Mouse (Mus musculus) T-helper 2 cell (primary cell): Measurements from ENCODE around the gene Ncf2.
"Not testable (repeated sequence)": the region's sequence is repeated elsewhere in the genome, so short reads cannot be mapped to it uniquely, and the experiment has no call there.

Experiments
- in situ Hi-C: fragments of 300-600 bp; cut with MboI, MseI; formaldehyde crosslinking; loops from one replicate; pipeline ENCODE4 v1.15.1; 2025; ENCODE audit warnings: high pct_unique_total_duplicates

Gene Ncf2

DNA sequence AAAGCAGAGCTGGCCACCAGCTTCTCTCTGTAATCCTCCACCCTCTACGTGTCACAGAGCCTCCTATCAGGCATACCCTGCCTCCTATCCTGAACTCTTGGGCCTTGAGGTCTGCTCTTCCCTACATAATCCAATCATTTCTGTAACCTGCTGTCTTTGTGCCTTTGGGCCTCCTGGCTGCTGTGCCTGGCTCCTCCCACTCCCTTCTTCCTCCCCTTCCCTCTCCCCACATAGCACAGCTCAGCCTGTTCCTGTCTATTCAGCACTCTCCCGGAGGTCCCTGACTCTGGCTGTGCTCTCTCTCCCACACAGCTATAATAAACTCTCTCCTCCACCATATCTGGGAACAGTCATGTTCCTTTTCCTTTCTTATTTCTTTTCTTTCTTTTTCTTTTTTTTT, at the start of gene Ncf2:
Ncf2 (plus strand) TSS at position 298 of the 400 bp plus-strand sequence.
- in situ Hi-C loops, result loop anchor here (25.0 kb wide), 1 partner anchor 262 kb away; no protein-coding TSS in a partner anchor

DNA sequence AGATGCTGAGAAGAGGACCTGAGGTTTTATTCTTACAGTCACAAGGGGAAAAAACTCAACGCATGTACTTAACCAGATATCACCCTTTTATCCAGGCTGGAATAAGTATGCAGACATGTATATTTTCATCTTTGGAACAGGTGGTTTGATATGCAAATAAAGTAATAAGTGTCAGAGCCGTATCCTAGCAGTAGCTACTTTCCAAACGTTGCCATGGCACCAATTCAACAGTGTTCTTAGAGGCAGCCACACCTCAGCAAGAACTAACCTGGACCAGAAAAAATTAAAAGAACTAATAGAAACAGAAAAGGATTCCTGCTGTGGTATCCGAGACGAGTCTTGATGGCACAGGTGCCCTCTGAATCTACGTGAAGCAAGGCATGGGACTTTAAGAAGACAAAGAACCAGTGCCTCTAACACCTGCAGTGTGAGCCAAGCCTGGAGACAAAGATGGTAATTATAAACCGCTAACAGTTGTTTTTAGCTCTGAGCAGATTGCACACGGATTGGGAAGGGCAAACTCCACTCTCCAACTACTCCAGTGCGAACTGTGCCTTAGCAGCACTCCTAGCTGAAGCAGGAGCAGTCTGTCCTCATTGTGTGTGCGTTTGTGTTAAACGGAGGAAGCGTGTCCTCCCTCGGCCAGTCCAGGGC, 49.6 kb upstream of the Ncf2 start, which contains the start of gene Apobec4:
Apobec4 (plus strand) TSS at position 240 of the 654 bp plus-strand sequence.
- in situ Hi-C loops, result no loop called here

DNA sequence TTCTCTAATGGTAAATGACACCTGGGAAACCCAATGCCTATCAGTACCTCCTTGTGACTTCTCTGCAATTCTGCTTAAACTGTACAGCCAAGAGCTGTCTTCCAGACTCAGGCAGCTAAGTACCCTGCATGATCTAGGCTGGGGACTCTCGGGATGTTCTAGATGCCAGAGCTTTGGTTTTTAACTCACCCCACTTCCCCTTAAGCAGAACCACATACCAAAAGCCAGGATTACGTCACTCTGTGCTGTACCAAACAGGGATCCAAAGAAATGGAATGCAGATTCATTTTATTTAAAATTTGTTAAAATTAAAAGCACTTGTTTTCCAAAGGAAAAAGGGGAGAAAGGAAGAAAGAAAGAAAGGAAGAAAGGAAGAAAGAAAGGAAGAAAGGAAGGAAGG, 38.2 kb upstream of the Ncf2 start:
- in situ Hi-C loops, result no loop called here

DNA sequence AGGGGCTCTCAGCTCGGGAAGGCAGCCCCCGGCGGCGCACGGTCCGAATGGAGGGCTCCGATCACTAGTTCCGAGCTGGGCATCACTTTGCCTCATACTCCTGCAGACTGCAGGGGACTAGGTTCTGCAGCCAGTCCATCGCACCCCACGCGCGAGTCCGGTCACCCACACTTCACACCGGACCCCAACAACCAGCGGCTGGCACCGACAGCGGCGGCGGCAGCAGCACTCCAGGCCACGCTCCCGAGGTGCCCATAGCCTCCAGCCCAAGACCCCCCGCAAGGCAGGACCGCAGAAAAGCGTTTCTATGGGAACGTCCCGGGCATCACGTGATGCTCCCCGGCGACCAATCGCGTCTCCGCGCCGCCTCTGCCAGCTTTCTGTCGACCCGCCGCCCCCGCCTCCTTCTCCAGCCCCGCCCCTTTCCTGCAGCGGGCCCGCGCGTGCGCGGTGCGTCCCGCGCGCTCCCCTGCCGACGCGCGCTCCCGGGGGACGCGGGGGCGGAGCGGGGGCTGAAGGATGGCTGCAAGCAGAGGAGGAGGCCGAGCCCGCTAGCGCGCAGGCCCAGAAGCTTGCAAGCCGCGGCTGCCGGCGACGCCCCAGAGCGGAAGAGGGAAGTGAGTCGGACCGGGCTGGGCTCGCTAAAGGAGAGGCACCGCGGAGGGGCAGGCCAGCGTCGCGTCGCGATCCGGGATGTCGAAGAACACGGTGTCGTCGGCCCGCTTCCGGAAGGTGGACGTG, 33.8 kb upstream of the Ncf2 start, which contains the start of the genes Rgl1 and Arpc5:
Rgl1 (minus strand) TSS at position 320 of the 741 bp plus-strand sequence.
Arpc5 (plus strand) TSS at position 511 of the 741 bp plus-strand sequence.
- in situ Hi-C loops, result loop anchor here (5.0 kb wide), 1 partner anchor 131 kb away; no protein-coding TSS in a partner anchor

DNA sequence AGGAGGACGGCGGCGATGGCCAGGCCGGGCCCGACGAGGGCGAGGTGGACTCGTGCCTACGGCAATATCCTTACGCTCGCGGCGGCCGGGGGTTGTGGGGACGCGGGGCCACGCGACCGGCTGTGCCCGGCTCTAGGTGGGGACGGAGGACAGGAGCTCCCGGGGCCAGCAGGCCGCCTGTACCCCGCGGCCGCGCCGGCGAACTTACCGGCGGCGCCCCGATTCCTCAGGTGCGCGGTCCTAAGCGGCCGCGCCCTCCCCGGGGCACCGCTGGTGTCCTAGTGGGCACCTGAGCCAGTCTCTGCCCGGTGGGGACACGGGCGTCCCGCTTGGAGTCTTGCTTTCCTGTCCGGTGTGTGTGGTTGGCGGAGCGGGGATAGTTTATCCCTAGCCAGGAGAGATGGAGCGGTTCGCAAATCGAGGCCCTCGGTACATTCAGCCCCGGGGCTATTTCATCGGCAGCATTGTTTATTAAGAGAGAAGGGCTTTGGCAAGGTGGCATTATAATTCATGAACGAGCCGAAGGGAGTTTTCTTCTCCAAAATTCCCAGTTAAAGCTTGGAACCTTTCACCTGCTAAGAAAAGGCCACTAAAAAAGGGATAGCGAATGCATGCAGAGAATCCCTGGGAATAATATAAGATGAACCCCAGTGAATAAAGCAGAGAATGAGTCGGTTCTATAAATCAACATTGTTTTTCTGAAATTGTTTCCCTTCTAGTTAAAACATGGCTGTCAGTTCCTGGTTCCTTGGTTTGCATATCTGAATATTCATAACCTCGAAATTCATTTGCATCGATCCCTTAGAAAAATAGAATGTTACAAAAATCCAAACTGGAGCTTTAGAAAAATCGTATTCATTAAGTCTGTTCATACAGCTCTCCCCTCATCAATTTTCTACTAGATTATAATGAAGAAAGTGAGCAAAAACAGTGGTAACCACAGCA, 32.9 kb upstream of the Ncf2 start:
- in situ Hi-C loops, result loop anchor here (5.0 kb wide), 1 partner anchor 130 kb away; no protein-coding TSS in a partner anchor

DNA sequence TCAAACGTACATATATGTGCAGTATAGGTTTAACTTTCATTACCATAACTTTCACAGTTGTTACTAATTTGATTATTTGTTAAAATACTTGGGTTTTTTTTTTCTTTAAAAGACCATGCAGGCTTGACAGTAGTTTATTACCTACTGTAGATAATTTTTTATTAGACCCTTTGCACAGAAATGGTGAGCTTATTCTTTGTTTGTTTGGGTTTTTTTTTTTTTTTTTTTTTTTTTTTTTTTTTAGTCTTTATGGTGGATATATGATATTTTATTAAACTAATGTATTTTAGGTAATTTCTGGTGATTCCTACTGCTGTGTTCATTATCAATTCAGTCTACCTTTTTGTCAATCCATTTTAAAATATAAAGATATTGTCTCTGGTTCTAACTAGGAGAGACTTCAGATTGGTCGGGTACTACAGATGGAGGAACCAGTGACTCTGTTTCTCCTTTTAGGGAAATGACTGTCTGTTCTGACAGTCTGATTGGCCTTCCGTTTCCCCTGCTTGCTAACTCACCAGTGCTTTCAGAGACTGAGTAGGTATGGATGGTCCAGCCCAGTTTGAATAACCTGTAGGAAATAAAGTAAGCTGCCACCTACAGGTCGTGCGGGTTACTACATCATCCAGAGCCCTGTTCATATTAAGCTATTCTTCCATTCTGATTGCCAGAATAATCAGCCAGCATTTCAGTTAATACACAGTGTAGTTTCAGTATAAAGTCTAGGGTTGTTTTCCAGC, 32.1 kb upstream of the Ncf2 start:
- in situ Hi-C loops, result loop anchor here (5.0 kb wide), 1 partner anchor 129 kb away; no protein-coding TSS in a partner anchor

DNA sequence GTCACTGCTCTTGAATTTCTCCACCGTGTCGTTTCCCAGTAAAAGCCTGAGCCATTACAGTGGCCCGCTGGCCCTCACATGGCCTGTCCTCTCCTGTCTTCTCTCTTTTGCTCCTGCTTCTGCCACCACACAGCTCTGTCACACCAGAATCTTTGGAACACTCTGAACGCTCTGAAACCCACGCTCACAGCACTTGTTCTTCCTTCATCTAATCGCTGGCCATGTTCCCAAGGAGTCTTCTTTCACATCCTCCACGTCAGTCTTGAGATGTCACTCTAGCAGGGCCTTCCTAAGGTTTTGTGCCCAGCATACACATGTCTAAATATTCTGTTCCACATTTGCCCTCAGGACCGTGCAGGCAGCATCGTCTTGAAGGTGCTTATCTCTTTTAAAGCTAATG, 29.0 kb upstream of the Ncf2 start:
- in situ Hi-C loops, result no loop called here

DNA sequence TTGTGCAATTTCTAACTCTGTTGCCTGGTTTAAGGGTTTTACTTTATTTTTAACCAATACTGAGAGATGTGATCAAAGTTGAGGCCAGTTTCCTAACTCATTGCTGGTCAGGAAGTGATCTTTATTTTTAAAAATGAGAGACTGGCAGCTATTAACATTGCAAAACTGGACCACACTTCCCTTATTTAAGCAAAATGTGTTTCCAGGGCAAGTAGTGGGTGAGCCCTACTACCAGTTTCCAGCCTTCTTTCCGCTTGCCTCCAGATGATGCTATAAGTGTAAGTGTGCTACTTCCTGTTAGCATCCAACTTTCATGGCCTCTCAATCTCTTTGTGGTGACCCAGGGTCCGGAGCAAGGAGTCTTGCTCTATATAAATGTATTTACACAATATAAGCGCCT, 25.4 kb upstream of the Ncf2 start:
- in situ Hi-C loops, result not testable (repeated sequence)

DNA sequence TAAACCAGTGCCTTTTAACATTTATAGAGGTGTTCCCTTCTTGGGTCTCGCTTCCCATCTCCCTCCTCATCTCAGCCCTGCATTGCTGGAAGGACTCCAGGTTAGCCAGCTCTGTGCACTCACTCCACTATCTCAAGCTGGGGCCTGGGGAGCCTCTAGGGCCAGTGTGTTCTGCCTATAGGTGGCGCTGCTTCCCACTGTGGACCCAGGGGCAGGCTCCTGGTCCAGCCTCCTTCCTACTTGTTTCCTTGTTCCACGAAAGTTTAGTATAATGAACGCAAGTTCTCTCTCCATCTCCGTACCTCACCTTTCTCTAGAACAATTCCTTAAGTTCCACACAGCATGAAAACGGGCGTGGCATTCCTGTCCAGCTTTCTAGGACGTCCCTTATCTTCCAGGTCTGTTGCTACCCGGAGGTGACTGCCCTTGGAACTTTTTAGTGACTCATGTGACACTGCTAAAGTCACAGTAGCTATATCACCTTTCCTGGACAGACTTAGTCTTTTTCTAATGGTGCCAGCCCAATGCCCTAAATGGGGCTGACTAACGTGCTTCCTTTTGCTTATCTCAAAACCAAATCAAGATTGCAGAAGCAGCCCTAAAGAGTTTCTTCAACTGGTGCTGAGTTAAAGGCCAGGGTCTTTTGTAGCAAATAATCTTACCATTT, 20.8 kb upstream of the Ncf2 start:
- in situ Hi-C loops, result loop anchor here (25.0 kb wide), 1 partner anchor 283 kb away; no protein-coding TSS in a partner anchor

DNA sequence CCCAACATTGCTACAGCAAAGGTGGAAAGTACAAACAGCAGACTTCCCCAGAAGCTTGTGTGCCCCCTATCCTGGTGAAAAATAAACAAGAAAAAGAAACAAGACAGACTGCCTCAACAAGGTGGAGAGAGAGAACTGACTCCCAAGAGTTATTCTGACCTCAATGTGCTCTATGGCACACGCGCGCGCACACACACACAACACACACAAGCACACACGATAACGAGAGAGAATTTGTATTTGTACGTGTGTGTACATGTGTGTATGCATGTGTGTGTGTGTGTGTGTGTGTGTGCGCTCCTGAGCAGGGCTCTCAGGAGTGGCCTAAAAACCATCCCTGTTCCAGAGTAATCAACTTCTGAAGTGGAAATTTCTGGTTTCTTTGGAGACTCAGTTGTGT, 15.4 kb upstream of the Ncf2 start:
- in situ Hi-C loops, result loop anchor here (25.0 kb wide), 1 partner anchor 278 kb away; no protein-coding TSS in a partner anchor

DNA sequence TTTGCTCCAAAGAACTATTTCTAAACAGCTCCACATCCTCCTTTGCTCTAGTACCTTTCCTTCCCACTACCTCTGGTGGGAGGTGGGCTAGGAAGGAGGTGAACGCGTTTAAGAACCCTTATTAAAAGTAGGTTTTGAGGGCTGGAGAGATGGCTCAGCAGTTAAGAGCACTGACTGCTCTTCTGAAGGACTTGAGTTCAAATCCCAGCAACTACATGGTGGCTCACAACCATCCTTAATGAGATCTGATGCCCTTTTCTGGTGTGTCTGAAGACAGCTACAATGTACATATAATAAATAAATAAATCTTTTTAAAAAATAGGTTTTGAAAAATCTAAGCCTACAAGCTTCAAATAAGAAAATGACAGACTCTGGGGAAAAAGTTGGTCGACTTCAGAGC, 14.5 kb upstream of the Ncf2 start:
- in situ Hi-C loops, result loop anchor here (25.0 kb wide), 1 partner anchor 277 kb away; no protein-coding TSS in a partner anchor

DNA sequence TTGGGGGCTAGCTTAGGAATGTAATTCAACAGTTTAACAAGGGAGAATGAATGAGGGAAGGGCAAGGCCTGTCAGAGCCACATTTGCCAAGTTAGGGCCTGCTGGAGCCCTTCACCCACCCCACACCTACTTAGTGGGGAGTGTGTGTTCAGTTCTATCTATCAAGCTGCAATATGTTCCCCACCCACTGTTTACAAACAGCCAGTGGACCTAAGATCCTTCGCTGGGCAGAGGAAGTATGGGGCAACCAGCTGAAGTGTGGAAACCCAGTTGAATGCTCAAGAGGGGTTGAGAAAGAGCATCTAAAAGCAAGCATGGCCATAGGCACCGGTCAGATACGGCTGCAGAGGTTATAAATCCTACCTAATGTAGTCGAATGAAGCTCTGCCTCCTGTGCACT, 13.0 kb upstream of the Ncf2 start:
- in situ Hi-C loops, result loop anchor here (25.0 kb wide), 1 partner anchor 275 kb away; no protein-coding TSS in a partner anchor

DNA sequence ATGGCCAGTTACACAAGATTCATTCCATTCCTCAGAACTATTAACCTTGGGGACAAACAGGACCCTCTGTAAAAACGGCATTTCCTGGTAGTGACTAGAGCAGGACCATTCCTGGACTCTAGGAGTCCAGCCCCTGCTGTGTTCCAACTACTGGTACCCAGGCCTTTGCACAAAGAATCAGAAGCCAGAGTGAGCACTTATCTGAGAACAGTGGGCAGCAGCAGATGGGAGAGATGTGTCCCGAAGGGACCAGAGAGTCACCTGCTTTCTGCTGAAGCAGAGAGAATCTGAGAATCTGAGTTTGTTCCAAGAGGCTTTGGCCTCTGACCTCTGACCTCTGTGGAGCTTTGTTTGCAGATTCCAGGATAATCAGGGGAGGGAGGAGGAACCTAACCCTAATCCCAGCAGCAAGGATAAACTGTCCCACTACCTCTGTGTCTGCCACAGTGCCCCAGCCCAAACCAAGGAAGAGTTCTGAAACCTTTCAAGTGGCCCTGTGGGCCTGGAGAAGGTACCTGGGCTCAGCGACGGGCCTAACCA, 11.8 kb upstream of the Ncf2 start:
- in situ Hi-C loops, result loop anchor here (25.0 kb wide), 1 partner anchor 274 kb away; no protein-coding TSS in a partner anchor

DNA sequence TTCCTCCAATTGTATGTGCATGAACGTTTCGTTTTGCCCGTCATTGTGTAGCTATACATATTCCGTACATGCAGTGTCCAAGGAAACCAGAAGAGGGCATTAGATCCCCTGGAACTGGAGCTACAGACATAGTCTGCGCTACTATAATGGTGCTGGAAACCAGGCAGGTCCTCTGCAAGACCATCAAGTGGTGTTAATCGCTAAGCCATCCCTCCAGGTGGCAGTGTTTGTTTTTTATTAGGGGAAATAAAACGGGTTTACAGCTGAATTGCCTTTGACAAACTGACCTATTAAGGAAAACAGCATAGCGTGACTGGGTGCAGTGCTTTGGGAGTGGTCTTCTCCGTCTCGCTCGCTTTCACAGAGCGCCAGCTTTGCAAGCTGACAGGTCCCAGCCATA, 9.7 kb upstream of the Ncf2 start:
- in situ Hi-C loops, result loop anchor here (25.0 kb wide), 1 partner anchor 272 kb away; no protein-coding TSS in a partner anchor

DNA sequence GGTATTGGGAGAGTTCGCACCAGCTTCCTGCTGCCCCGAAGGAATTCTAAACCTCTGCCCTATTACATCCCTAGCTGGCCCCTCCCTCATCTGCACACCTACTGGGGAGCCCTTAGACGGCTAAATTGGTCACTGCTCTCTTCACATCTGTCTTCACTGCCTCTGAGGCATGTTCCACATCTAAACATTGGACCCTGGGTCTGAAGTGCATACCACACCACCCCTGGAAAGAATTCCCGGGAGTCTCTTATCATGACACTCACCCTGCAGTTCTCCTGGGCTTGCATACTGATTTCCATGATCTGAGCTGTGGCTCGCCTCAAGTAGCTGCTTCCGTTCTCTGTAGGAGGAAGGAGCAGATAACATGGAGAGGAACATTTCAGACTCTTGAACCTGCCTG, 9.2 kb upstream of the Ncf2 start:
- in situ Hi-C loops, result loop anchor here (25.0 kb wide), 1 partner anchor 271 kb away; no protein-coding TSS in a partner anchor

DNA sequence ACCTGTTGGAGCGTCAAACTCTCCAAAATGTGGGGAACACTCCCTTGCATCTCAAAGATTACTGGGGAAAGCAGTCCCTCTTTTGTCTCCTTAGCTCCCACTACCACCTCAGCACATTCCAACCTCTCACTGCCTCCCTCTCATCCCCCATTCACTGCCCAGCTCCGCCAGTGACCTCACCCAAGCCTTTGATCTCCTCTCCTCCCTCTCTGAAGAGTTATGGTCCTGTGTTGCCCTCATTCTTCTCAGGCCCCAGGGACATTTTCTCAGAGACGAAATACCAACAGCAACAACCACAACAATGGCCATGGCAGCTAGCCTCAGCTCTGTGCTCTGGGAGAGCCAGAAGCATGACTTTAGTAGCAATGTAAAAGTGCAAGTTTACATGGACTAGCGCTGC, 8.7 kb upstream of the Ncf2 start:
- in situ Hi-C loops, result loop anchor here (25.0 kb wide), 1 partner anchor 271 kb away; no protein-coding TSS in a partner anchor

DNA sequence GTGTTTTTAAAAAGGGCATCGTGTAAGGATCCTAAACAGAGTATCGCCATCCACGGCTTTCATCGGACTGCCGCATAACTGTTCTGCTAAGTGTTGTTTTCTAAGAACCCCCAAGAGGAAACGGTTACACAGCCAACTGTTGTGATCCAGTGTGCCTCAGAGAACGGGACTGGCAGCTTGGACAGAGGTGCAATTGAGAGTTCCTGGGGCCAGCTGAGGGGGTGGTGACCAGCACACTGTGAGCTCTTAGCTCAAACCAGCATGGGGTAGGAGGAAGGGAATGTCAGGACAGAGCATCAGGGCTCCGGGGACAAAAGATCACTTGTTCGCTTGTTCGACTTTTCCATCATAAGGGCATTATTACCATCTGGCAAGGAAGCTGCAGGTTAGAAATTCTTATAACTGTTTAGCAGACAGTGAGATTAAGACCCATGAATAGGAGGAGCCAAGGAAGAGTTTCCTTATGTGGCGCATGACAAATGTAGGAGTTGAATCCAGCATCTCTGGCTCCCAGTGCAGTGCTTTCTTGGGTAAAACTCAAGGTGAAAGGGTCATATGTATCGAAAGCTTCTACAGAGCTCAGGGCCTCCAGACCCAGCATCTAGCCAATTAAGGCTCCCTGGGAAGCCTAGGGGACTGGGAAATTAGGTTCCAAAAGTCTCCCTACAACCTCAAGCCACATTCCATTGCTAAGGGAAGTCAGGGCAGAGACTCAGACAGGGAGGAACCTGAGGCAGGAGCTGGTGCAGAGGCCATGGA, 7.1 kb upstream of the Ncf2 start:
- in situ Hi-C loops, result loop anchor here (25.0 kb wide), 1 partner anchor 269 kb away; no protein-coding TSS in a partner anchor

DNA sequence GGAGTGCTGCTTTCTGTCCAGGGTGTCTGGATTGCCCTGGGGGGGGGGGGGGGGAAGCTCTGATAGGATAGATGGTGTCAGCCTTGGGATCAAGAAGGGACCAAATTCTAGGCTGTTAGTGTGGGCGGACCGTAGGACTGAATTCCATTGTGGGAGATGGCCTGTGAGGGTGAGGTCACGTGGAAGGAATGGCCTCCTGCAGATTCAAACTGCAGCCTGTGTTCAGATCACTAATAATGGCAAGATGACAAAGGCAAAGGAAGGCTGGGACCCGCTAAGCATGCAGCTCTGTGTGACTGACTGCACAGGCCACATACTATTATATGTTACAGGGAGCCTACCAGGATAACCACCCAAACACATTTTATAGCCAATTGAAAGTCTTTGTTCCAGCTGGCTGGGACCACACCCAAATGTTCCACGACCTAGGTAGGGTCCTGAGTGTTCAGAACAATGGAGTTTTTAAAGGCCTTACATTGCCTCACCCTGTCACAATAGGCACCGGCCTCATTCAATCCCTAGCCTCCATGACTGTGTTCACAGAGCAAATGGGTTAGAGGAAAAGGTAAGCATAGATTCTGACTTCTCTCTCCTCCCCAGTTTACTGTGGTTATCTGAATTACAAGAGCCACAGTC, 6.4 kb upstream of the Ncf2 start:
- in situ Hi-C loops, result loop anchor here (25.0 kb wide), 1 partner anchor 269 kb away; no protein-coding TSS in a partner anchor
